Mouse (Mus musculus) liver, embryonic 13.5 days (tissue): Measurements from ENCODE around the gene Gucy2g. TPM values are rescaled to one million over a fixed set of nuclear protein-coding genes. Genes with fewer than 3 reads are reported as not detected.

ENCODE experiments used
- ATAC-seq: fragments of 200-750 bp; cut with Nextera tagmentation; 2 replicates; pipeline ENCODE4 v1.8.0; 2017; ENCODE audit warnings: low read depth, mild to moderate bottlenecking, moderate number of reproducible peaks, moderate library complexity
- DNase-seq: peaks from one replicate; pipeline ENCODE4 v3.0.0; 2022
- H3K27ac ChIP-seq: fragments of 300-500 bp; sonication (generic); 2 replicates; pipeline ENCODE4 v1.5.1; 2015; ENCODE audit warnings: moderate library complexity, mild to moderate bottlenecking, inconsistent platforms
- H3K27me3 ChIP-seq: fragments of 300-500 bp; sonication (generic); 2 replicates; pipeline ENCODE4 v1.6.1; 2015; ENCODE audit warnings: mild to moderate bottlenecking, inconsistent platforms
- H3K36me3 ChIP-seq: fragments of 300-500 bp; sonication (generic); 2 replicates; pipeline ENCODE4 v1.6.1; 2015; ENCODE audit warnings: mild to moderate bottlenecking, inconsistent platforms
- H3K4me1 ChIP-seq: fragments of 300-500 bp; sonication (generic); replicated peaks from 2 replicates; pipeline ENCODE4 v1.6.1; 2015; ENCODE audit warnings: inconsistent platforms
- H3K4me2 ChIP-seq: fragments of 300-500 bp; sonication (generic); 2 replicates; pipeline ENCODE4 v1.6.1; 2015; ENCODE audit warnings: inconsistent platforms, mild to moderate bottlenecking, moderate library complexity
- H3K4me3 ChIP-seq: fragments of 300-500 bp; sonication (generic); replicated peaks from 2 replicates; pipeline ENCODE4 v1.5.1; 2015; ENCODE audit warnings: mild to moderate bottlenecking, inconsistent platforms
- H3K9ac ChIP-seq: fragments of 300-500 bp; sonication (generic); 2 replicates; pipeline ENCODE4 v1.6.1; 2015; ENCODE audit warnings: mild to moderate bottlenecking, inconsistent platforms
- H3K9me3 ChIP-seq: fragments of 300-500 bp; sonication (generic); replicated peaks from 2 replicates; pipeline ENCODE4 v1.6.1; 2016; ENCODE audit warnings: inconsistent platforms
- WGBS: fragments of 180-500 bp; shearing (Covaris S2); methylation state at CpG from one replicate; pipeline ENCODE4 v1.1.7; 2015; ENCODE audit not compliant: insufficient replicate concordance; 5-methylcytosine and 5-hydroxymethylcytosine counted together
- polyA plus RNA-seq: library from polyadenylated mRNA; unstranded; fragments of >200 nt; fragmentation: Nextera tagmentation; extraction: Ambion mirVana; gene quantifications from 2 replicates; pipeline ENCODE4 v1.2.1, GENCODE M21; 2015

Gucy2g gene
- polyA plus RNA-seq, 1 experiment from 2014 or later, result not detected

DNA sequence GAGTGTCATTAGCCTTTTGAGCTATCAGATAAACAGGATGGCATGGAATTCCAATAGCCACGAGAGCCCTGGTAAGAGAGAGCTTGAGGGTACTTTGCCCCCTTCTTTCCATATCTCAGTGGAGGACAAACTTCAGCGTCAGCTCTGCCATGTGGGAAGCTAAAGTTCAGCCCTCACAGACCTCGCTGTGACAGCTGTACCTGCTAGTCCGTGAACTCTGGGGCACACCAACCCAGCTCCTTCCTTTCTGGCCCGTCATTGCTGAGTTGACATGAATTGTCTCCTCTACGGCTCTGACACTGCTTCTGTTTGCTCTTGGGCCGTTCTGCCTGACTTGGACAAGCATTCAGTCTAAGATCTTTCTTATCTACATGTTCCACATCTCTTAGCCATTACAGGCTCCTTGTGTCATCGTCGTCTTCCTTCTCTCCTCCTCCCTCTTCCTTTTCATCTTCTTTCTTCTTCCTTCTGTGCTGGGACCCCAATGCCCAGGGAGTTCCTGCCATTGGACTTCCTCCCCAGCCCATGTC, 7.0 kb upstream of the Gucy2g start:
- Histone ChIP-seq H3K4me1 (peaks cover 60% of the 10 kb centered on the region), H3K27me3 (peaks cover 3% of the 10 kb centered on the region; the same call in 1 of the 2 replicates), H3K36me3 (no peaks in the 10 kb centered on the region), H3K4me2 (0 out of 2 replicates have a peak overlapping the region, but pooled peaks have one; percentile 4), H3K4me3 (no peak overlapping the region), H3K27ac (peak overlapping the region; percentile 37), H3K9ac (peak overlapping the region; percentile 1; the same call in 1 of the 2 replicates), H3K9me3 (no peaks in the 10 kb centered on the region)
- WGBS, result 15% methylated on average over 9 of the region's 9 CpGs
- ATAC-seq (peak; percentile 52), DNase-seq (peak; percentile 37)

DNA sequence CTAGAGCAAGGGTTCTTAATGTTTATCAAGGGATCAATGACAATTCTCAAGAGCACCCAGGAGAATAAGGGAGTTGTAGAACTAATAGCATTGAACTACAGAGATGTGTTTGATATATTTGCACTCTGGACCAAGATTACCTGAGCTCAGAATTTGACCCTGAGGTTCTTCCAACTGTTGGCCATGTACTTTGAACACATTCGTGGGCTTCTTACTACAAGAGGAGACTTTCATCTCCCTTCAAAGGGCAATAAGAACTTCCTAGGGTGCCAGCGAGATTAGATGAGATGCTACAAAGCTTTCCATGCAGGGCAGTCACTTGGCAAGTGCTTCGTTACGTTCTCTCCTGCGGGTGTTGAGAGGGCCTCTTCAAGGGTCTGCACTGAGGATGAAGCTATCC, 6.5 kb upstream of the Gucy2g start:
- WGBS, result 80% methylated on average over 5 of the region's 5 CpGs
- Histone ChIP-seq H3K9ac (peak overlapping the region; percentile 1; the same call in 1 of the 2 replicates), H3K4me2 (no peak overlapping the region), H3K36me3 (no peaks in the 10 kb centered on the region), H3K9me3 (no peaks in the 10 kb centered on the region), H3K4me1 (peaks cover 57% of the 10 kb centered on the region), H3K4me3 (no peak overlapping the region), H3K27ac (peak overlapping the region; percentile 37; the same call in 1 of the 2 replicates), H3K27me3 (peaks cover 4% of the 10 kb centered on the region; the same call in 1 of the 2 replicates)
- no peak for DNase-seq
- ATAC-seq, result no peak

DNA sequence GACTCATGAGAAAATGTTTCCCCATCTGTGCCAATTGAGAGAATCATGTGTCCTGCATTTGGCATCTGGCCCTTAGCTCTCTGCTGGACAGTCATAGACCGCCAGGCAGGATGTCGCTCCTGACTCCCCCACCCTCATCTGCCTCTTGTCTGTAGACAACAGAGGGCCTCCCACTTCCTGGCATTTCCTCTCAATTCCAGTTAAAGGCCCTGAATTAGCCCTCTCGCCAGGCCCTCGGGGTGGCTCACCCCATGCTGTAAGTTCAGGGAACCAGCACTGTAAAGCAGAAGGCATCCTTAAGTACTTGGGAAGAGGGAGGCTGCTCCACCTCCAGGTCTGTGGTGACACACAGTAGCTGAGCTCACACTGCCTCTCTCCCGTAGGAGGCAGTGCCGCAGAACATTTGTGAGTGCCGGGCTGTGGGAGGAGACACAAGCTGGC, 3.8 kb upstream of the Gucy2g start:
- no peak overlapping the region for H3K4me3 ChIP-seq
- no peak overlapping the region for H3K4me2 ChIP-seq
- 16% methylated on average over 7 of the region's 7 CpGs for WGBS
- H3K9me3 ChIP-seq, result no peaks in the 10 kb centered on the region
- H3K9ac ChIP-seq, result no peak overlapping the region
- H3K27ac ChIP-seq, result peak overlapping the region; percentile 6; the same call in 1 of the 2 replicates
- H3K27me3 ChIP-seq, result peaks cover 8% of the 10 kb centered on the region
- peak; percentile 77 for ATAC-seq
- no peaks in the 10 kb centered on the region for H3K36me3 ChIP-seq
- H3K4me1 ChIP-seq, result peaks cover 35% of the 10 kb centered on the region
- DNase-seq, result peak; percentile 15

DNA sequence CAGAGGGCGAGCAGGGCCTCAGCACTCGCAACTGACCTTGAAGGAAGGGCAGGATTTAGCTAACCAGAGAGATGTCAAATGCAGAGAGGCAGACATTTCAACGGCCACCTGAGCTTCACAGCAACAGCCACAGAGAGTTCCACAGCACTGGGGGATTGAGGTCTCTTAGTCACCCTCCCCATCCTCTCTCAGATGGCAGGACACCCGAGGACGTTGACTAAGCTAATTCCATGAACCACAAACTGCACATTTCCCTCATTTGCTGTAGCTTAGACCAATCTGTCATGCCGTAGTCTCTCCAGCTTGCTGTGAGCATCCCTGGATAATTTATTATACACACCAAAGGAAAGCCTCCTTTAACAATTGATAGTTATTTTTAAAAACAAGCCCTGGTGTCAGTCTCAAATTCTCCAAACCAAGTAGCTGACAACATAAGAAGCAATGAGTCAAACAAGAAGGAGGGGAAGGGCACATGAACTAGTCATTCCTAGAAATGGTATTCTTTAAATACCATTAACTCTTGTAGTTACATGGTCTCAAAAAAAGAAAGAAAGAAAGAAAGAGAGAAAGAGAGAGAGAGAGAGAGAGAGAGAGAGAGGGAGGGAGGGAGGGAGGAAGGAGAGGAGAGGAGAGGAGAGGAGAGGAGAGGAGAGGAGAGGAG, 1.1 kb downstream of the Gucy2g start:
- Histone ChIP-seq H3K9ac (no peak overlapping the region), H3K9me3 (no peaks in the 10 kb centered on the region), H3K4me3 (no peak overlapping the region), H3K27me3 (peaks cover 11% of the 10 kb centered on the region), H3K4me2 (no peak overlapping the region), H3K36me3 (no peaks in the 10 kb centered on the region), H3K27ac (no peak overlapping the region), H3K4me1 (peaks cover 14% of the 10 kb centered on the region)
- WGBS, result 61% methylated on average over 6 of the region's 6 CpGs
- ATAC-seq (no peak), DNase-seq (no peak)

DNA sequence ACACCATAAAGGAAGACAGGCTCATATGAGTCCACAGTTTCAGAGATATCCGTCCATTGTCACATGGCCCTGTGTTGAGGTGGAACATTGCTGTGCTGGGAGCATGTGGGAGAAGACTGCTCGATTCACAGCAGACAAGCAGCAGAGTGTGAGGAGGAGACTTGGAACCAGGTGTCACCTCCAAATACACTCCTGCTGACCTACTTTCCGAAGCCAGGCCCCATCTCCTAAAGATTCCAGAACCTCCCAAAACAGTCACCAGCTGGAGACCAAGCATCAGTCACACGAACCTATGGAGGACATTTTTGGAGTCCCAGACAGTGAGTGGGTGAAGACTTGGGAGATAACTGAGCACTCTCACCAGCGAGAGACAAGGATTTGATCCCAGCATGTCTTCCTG, 4.5 kb downstream of the Gucy2g start:
- DNase-seq (no peak), ATAC-seq (no peak)
- 59% methylated on average over 5 of the region's 5 CpGs for WGBS
- H3K36me3 ChIP-seq, result no peaks in the 10 kb centered on the region
- H3K4me2 ChIP-seq, result no peak overlapping the region
- no peak overlapping the region for H3K4me3 ChIP-seq
- H3K27ac ChIP-seq, result no peak overlapping the region
- peaks cover 7% of the 10 kb centered on the region for H3K27me3 ChIP-seq
- H3K4me1 ChIP-seq, result peaks cover 24% of the 10 kb centered on the region
- H3K9me3 ChIP-seq, result no peaks in the 10 kb centered on the region
- H3K9ac ChIP-seq, result no peak overlapping the region

DNA sequence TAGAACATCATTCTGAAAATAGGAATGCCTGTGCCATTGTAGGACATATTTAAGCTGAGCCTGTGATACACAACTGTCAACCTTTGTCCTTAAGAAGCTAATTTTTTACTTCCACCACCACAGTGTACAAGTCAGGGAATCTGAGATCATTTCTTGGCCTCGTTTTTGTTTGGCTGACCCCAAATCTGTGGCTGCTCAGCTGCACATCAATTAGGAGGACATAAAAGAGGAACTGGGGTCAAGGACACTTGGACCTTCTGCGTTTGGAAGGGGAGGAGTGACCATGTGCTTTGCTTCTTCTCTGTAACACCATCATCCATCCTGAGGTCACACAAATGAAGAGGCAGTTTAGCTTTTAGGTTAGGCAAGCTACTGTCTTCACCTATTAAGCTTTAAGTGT, 5.0 kb downstream of the Gucy2g start:
- H3K9ac ChIP-seq, result no peak overlapping the region
- no peak overlapping the region for H3K4me2 ChIP-seq
- H3K4me3 ChIP-seq, result no peak overlapping the region
- DNase-seq, result no peak
- H3K9me3 ChIP-seq, result no peaks in the 10 kb centered on the region
- ATAC-seq, result no peak
- H3K27ac ChIP-seq, result no peak overlapping the region
- peaks cover 23% of the 10 kb centered on the region for H3K4me1 ChIP-seq
- H3K27me3 ChIP-seq, result peaks cover 7% of the 10 kb centered on the region
- no peaks in the 10 kb centered on the region for H3K36me3 ChIP-seq
- 13% methylated on average over 2 of the region's 2 CpGs for WGBS

DNA sequence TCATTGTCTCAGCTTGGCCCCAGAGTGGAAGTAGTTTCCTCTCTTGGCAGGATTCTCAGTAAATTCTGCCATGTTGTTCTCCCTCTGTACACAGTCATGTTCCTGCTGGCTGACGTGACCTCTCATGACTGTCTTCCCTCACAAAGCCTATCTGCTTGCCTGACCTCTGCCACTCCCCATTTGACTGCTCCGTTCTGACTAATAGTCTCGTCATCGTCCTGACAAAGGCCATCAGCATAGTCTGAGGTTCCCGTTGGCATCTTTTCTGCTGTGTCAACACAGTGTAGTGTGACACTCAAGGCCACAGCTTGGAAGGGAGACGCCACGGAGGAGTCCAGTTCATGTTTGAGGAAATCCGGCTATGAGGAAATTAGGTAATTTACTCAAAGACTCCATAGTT, 8.9 kb downstream of the Gucy2g start:
- H3K4me2 ChIP-seq, result no peak overlapping the region
- H3K27me3 ChIP-seq, result no peaks in the 10 kb centered on the region
- no peaks in the 10 kb centered on the region for H3K36me3 ChIP-seq
- H3K4me1 ChIP-seq, result peaks cover 30% of the 10 kb centered on the region
- peak; percentile 62 for ATAC-seq
- no peak for DNase-seq
- WGBS, result 52% methylated on average over 8 of the region's 8 CpGs
- no peak overlapping the region for H3K4me3 ChIP-seq
- H3K27ac ChIP-seq, result peak overlapping the region; percentile 53
- no peaks in the 10 kb centered on the region for H3K9me3 ChIP-seq
- H3K9ac ChIP-seq, result no peak overlapping the region

DNA sequence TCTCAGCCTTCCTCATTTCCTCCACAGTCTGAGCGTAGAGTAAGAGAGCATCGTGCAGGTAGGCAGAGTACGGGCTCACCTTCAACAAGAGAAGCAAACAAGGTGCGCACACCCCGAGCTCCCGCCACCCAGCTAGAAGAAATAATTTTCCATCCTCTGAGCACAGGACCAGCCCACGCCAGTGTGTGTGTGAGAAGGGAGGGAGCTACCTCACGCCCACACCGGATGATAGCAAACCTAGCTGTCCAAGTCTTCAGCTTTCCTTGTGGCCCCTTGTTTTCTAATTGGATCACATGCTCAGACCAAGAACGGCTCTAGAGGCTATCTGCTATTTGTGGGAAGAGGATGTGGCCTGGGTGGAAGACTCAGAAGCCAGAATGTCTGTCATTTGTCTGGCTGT, 10.0 kb downstream of the Gucy2g start:
- no peak overlapping the region for H3K4me2 ChIP-seq
- no peak overlapping the region for H3K4me3 ChIP-seq
- no peaks in the 10 kb centered on the region for H3K27me3 ChIP-seq
- no peaks in the 10 kb centered on the region for H3K36me3 ChIP-seq
- H3K4me1 ChIP-seq, result peaks cover 30% of the 10 kb centered on the region
- no peak for ATAC-seq
- no peak overlapping the region for H3K9ac ChIP-seq
- peak overlapping the region; percentile 12; the same call in 1 of the 2 replicates for H3K27ac ChIP-seq
- 62% methylated on average over 10 of the region's 10 CpGs for WGBS
- H3K9me3 ChIP-seq, result no peaks in the 10 kb centered on the region
- DNase-seq, result no peak

DNA sequence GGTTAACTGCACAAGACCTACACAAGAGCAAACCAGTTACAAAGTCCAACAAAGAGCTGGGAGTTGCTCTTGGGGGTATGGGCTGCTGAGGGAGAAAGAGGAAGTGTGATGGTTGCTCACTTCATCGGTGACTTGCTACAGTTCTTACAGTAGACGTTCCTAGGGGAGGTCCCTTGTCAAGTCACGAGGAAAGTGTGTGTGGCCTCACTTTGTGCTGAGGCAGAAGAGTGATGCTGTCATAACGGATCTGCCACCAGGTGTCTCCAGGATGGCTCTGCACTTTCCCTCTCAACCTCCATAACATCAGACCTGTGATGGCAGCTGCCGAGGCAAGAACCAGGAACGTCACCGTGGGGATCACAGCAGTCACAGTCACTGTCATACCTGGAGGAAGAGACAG, 13.9 kb downstream of the Gucy2g start:
- no peak overlapping the region for H3K4me2 ChIP-seq
- no peak overlapping the region for H3K27ac ChIP-seq
- H3K27me3 ChIP-seq, result peaks cover 15% of the 10 kb centered on the region; the same call in 1 of the 2 replicates
- 64% methylated on average over 7 of the region's 7 CpGs for WGBS
- no peak overlapping the region for H3K4me3 ChIP-seq
- peaks cover 15% of the 10 kb centered on the region; the same call in 1 of the 2 replicates for H3K4me1 ChIP-seq
- DNase-seq, result no peak
- H3K9me3 ChIP-seq, result no peaks in the 10 kb centered on the region
- H3K36me3 ChIP-seq, result no peaks in the 10 kb centered on the region
- ATAC-seq, result no peak
- no peak overlapping the region for H3K9ac ChIP-seq

DNA sequence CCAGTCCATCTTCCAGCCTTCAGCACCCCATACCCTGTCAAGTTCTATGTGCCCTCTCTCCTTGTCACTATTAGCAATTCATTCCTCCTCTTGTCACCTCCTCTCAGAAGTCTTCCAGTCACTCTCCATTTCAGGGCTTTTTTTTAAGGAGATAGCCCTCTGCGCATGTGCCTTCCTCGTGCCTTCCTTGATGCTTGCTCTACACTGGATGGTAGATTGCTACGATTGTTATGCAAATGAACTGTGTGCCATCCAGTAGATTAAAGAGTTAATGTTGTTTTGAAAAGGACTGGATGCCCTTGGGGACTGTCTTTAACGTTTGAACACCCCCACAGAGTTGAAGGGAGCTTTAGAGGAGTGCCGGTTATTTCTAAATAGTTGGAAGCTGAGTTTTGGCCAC, 14.4 kb downstream of the Gucy2g start:
- H3K36me3 ChIP-seq, result no peaks in the 10 kb centered on the region
- H3K4me2 ChIP-seq, result no peak overlapping the region
- no peak overlapping the region for H3K27ac ChIP-seq
- H3K27me3 ChIP-seq, result peaks cover 15% of the 10 kb centered on the region; the same call in 1 of the 2 replicates
- DNase-seq (no peak), ATAC-seq (no peak)
- H3K9me3 ChIP-seq, result no peaks in the 10 kb centered on the region
- 64% methylated on average over 5 of the region's 5 CpGs for WGBS
- no peak overlapping the region for H3K4me3 ChIP-seq
- H3K4me1 ChIP-seq, result peaks cover 10% of the 10 kb centered on the region; the same call in 1 of the 2 replicates
- no peak overlapping the region for H3K9ac ChIP-seq

DNA sequence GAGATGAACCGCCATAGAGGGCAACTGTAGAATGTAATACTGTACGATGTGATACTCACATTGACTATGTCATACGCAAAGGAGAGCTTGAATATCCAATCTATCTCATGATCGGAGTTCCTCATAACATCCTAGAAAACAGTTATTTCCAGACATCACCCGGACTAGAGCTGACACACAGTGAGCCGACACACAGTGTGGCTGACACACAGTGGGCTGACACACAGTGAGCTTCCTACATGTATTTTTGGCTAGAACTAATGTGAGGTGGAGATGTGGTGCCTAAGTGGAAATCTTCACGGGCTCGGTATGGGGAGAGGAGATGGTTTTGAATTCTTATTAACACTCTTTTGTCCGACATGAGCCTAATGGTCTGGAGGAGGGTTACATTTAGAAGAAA, 18.8 kb downstream of the Gucy2g start:
- Histone ChIP-seq H3K9me3 (no peaks in the 10 kb centered on the region), H3K27me3 (peaks cover 15% of the 10 kb centered on the region; the same call in 1 of the 2 replicates), H3K4me3 (no peak overlapping the region), H3K27ac (no peak overlapping the region), H3K9ac (no peak overlapping the region), H3K4me1 (peaks cover 42% of the 10 kb centered on the region), H3K4me2 (no peak overlapping the region), H3K36me3 (no peaks in the 10 kb centered on the region)
- WGBS, result 89% methylated on average over 9 of the region's 9 CpGs
- ATAC-seq (no peak), DNase-seq (no peak)
